Mouse (Mus musculus) intestine, postnatal 0 days (tissue): ENCODE measurements around the gene Atn1. TPM values are rescaled to one million over a fixed set of nuclear protein-coding genes. Genes with fewer than 3 reads are reported as not detected.
A peak's percentile ranks its signal among the peaks of the same experiment; 100 is the strongest.
"Not testable (repeated sequence)": the region's sequence is repeated elsewhere in the genome, so short reads cannot be mapped to it uniquely, and the experiment has no call there.

Experiments
- ATAC-seq: fragments of 200-750 bp; cut with Nextera tagmentation; 2 replicates; pipeline ENCODE4 v1.8.0; 2017; ENCODE audit warnings: mild to moderate bottlenecking, moderate TSS enrichment, moderate library complexity
- H3K27ac ChIP-seq: fragments of 300-500 bp; sonication (generic); 2 replicates; pipeline ENCODE4 v1.5.1; 2014; ENCODE audit warnings: mild to moderate bottlenecking, low read depth, low read length, moderate library complexity
- H3K27me3 ChIP-seq: fragments of 300-500 bp; sonication (generic); replicated peaks from 2 replicates; pipeline ENCODE4 v1.6.1; 2014; ENCODE audit warnings: low read length, mixed read lengths; ENCODE audit not compliant: control insufficient read depth, insufficient read depth
- H3K36me3 ChIP-seq: fragments of 300-500 bp; sonication (generic); 2 replicates; pipeline ENCODE4 v1.6.1; 2014; ENCODE audit warnings: mild to moderate bottlenecking, moderate library complexity; ENCODE audit not compliant: control insufficient read depth, insufficient read depth
- H3K4me1 ChIP-seq: fragments of 300-500 bp; sonication (generic); replicated peaks from 2 replicates; pipeline ENCODE4 v1.6.1; 2014; ENCODE audit warnings: antibody characterized with exemption, low read length, mixed read lengths; ENCODE audit not compliant: control insufficient read depth, insufficient read depth
- H3K4me2 ChIP-seq: fragments of 300-500 bp; sonication (generic); replicated peaks from 2 replicates; pipeline ENCODE4 v1.6.1; 2014; ENCODE audit warnings: low read depth, mild to moderate bottlenecking, moderate library complexity
- H3K4me3 ChIP-seq: fragments of 300-500 bp; sonication (generic); 2 replicates; pipeline ENCODE4 v1.5.1; 2014; ENCODE audit warnings: low read depth, low read length
- H3K9ac ChIP-seq: fragments of 300-500 bp; sonication (generic); 2 replicates; pipeline ENCODE4 v1.6.1; 2014; ENCODE audit warnings: mild to moderate bottlenecking, low read depth, low read length
- H3K9me3 ChIP-seq: fragments of 300-500 bp; sonication (generic); 2 replicates; pipeline ENCODE4 v1.6.1; 2016; ENCODE audit warnings: mixed run types; ENCODE audit not compliant: control insufficient read depth
- CTCF ChIP-seq: sonication (generic); IDR thresholded peaks from 2 replicates; pipeline ENCODE4 v1.5.1; 2016; ENCODE audit warnings: low read depth, mild to moderate bottlenecking, control low read depth, antibody characterized with exemption, moderate library complexity
- WGBS: fragments of 180-500 bp; shearing (Covaris S2); extraction: QIAGEN DNeasy Blood & Tissue Kit; methylation state at CpG from one replicate; pipeline ENCODE4 v1.1.7; 2014; 5-methylcytosine and 5-hydroxymethylcytosine counted together
- polyA plus RNA-seq: library from polyadenylated mRNA; unstranded; fragments of >200 nt; fragmentation: Nextera tagmentation; extraction: Ambion mirVana; gene quantifications from 2 replicates; pipeline ENCODE4 v1.2.1, GENCODE M21; 2015

Gene Atn1
- 7.6 and 8.4 TPM in 2 replicates for polyA plus RNA-seq

DNA sequence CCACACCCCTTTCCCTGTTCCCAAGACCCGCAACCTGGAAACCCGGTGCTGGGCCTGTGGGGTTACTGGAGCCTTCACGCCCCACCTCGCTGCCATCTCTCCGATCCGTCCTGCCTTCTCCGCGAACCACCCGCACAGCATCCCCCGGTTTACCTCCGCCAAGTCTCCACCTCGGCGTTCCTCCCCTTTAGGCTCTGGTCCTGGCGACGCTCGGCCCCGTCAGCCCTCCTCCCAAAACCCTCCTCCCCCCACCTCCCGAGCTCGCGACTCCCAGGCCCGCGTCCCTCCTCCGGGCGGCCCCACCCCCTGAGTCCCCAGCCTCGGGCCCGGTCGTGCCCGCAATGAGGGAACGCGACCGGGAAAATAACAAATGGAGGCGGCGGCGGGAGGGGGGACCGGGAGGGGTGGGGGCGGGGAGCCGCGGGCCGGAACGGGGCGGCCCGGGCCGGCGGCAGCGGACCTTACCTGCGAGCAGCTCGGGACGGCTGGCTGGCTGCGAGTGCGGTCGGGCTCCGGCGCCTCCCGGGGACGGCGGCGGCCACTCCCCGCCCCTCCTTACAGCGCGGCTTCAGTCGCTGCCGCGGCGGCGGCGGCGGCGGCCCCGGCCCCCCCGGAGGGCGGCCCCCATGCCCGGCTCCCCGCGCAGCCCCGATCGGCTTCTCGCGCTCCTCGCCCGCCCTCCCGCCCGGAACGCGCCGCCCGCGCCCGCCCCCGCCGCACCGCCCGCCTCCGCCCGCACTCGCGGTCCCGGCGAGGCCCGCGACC is at the start of gene Atn1, which contains the start of gene Gm45234:
Gene Atn1, minus strand, starts transcription at position 694 of the 765 bp plus-strand sequence.
Gene Gm45234, minus strand, starts transcription at position 191 of the 765 bp plus-strand sequence.
- Histone ChIP-seq H3K4me2 (peak within 1 kb of the TSS; percentile 83), H3K27ac (peak within 1 kb of the TSS; percentile 96), H3K4me1 (no peaks in the 10 kb centered on the region), H3K4me3 (peak within 1 kb of the TSS; percentile 85), H3K9me3 (no peaks in the 10 kb centered on the region), H3K9ac (peak within 1 kb of the TSS; percentile 95), H3K27me3 (no peaks in the 10 kb centered on the region), H3K36me3 (no peaks in the 10 kb centered on the region)
- peak; percentile 40 for ATAC-seq
- under 1% methylated on average over 43 of the region's 100 CpGs for WGBS
- no peak for TF ChIP-seq CTCF

DNA sequence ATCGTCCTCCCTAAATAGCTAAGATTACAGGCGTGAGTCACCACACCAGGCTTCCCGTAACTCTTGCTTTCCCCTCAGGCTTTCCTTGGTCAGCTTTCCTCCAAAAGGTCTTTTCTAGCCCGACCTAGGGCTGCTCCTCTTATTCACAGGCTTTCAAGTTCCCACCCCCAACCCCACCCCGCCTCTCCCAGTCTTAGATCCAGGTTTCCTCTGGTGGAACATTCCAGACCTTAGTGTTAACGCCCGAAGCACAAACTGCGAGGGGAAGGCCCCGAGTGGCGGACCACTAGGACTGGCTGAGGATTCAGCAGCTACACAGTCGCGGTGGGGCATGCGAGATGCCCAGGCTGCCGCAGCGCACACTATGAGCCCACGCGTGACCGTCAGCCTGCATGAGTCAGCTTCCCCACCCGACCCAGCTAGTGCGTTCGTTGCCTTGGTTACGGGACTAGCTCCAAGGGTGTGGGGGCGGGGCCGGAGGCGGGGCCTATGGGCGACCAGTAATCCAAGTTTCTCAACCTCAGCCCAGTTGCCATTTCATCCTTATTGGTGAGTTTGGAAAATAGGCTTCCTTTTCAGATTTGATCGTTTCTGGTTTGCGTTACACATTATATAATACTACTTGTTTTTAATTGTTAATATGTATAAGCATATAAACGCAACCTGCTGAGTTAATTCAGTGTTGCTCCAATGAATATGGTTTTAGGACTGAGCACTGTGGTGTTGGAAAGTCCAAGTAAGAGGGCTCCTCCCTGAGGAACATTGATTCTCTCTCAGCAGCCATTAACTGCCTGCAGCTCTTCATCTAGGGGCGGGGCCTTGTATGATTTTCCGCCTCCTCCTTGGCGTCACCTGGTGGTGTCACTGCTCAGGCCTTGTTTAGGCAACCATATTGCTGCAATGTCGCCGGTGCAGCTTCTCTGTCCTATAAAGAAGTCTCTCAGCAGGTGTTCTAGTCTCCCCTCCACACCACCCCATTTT is 49.3 kb upstream of the Atn1 start:
- peak overlapping the region; percentile 78 for H3K4me2 ChIP-seq
- peak; percentile 70 for TF ChIP-seq CTCF
- WGBS, result 1% methylated on average over 34 of the region's 34 CpGs
- H3K36me3 ChIP-seq, result 0 out of 2 replicates have a peak, but pooled peaks cover 9% of the 10 kb centered on the region
- 0 out of 2 replicates have a peak overlapping the region, but pooled peaks have one; percentile 38 for H3K9ac ChIP-seq
- ATAC-seq, result peak; percentile 71
- no peaks in the 10 kb centered on the region for H3K27me3 ChIP-seq
- H3K27ac ChIP-seq, result peak overlapping the region; percentile 83
- H3K4me1 ChIP-seq, result peaks cover 9% of the 10 kb centered on the region; the same call in 1 of the 2 replicates
- H3K9me3 ChIP-seq, result no peaks in the 10 kb centered on the region
- H3K4me3 ChIP-seq, result peak overlapping the region; percentile 45

GRCm38 (mm10) chr6:124804341-124804740 is 48.0 kb upstream of the Atn1 start:
- H3K9me3 ChIP-seq, result no peaks in the 10 kb centered on the region

GRCm38 (mm10) chr6:124803691-124804090 is 47.4 kb upstream of the Atn1 start:
- H3K27ac ChIP-seq, ATAC-seq, H3K4me2 ChIP-seq, H3K9me3 ChIP-seq, H3K9ac ChIP-seq, H3K36me3 ChIP-seq, H3K4me1 ChIP-seq, H3K4me3 ChIP-seq, H3K27me3 ChIP-seq: not testable (repeated sequence)
- 97% methylated on average over 4 of the region's 4 CpGs for whole genome bisulfite sequencing

More at GRCm38 (mm10) chr6:124804341-124804740, 48.0 kb upstream of the Atn1 start:
- ATAC-seq, result no peak
- Histone ChIP-seq H3K4me1 (peaks cover 4% of the 10 kb centered on the region; the same call in 1 of the 2 replicates), H3K4me3 (no peak overlapping the region), H3K36me3 (no peaks in the 10 kb centered on the region), H3K27ac (no peak overlapping the region), H3K4me2 (no peak overlapping the region), H3K27me3 (no peaks in the 10 kb centered on the region), H3K9ac (no peak overlapping the region)
- TF ChIP-seq CTCF, result no peak
- 74% methylated on average over 3 of the region's 3 CpGs for WGBS

DNA sequence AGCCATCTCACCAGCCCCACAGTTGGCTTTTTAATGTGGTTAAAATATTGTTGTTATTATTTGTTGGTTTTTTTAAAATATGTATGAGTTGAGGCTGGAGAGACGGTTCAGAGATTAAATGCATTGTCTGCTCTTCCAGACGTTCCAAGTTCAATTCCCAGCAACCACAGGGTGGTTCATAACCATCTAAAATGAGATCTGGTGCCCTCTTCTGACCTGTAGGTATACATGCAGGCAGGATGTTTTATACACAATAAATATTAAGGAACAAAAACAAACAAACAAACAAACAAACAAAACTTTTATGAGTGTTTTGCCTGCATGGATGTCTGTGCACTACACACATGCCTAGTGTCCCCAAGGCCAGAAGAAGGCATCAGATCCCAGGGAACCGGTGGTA is 46.7 kb upstream of the Atn1 start:
- TF ChIP-seq CTCF, result no peak
- H3K9me3 ChIP-seq, result no peaks in the 10 kb centered on the region
- H3K27me3 ChIP-seq, result no peaks in the 10 kb centered on the region
- H3K4me2 ChIP-seq, result no peak overlapping the region
- no peak for ATAC-seq
- H3K9ac ChIP-seq, result no peak overlapping the region
- no peak overlapping the region for H3K27ac ChIP-seq
- no peak overlapping the region for H3K4me3 ChIP-seq
- H3K36me3 ChIP-seq, result no peaks in the 10 kb centered on the region
- 74% methylated on average over 3 of the region's 3 CpGs for WGBS
- H3K4me1 ChIP-seq, result peaks cover 4% of the 10 kb centered on the region; the same call in 1 of the 2 replicates

DNA sequence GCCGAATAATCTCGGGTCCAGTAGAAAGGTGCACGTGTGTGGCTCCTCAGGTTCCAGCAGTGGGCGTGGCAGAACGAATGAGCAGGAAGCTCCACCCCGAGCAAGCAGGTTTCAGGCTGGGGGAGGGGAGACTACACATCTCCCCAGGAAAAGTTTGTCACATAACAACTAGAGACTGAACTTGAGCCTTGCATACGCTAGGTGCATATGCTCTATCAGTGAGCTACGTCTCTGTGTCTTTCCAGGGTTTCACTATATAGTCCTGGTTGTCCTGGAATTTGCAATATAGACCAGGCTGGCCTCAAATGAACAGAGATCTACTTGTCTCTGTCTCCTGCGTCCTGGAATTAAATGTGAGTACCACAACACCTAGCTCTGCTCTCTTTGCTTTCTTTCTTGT is 46.1 kb upstream of the Atn1 start:
- H3K36me3 ChIP-seq, H3K9ac ChIP-seq, H3K4me1 ChIP-seq, H3K9me3 ChIP-seq, H3K27me3 ChIP-seq, H3K4me3 ChIP-seq, H3K27ac ChIP-seq: not testable (repeated sequence)
- ATAC-seq, result 0 out of 2 replicates have a peak, but pooled peaks have one; percentile 23
- peak overlapping the region; percentile 37 for H3K4me2 ChIP-seq
- WGBS, result 16% methylated on average over 4 of the region's 9 CpGs
